In the genomic region with DNA sequence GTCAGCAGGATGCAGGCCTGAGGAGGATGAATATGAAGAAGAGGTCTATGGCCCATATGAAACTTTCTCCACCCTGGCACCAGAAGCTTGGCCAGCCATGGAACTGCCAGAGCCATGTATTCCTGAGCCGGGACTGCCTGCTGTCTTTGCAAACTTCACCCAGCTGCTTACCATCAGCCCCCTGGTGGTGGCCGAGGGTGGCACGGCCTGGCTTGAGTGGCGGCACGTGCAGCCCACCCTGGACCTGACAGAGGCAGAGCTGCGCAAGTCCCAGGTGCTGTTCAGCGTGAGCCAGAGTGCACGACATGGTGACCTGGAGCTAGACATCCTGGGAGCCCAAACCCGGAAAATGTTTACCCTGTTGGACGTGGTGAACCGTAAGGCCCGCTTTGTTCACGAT, we compare ENCODE assay signal across 8 mouse cellular contexts. TPM values are rescaled to one million over a fixed set of nuclear protein-coding genes. Genes with fewer than 3 reads are reported as not detected.
A peak's percentile ranks its signal among the peaks of the same experiment; 100 is the strongest.
DNase-seq lines count a peak whose midpoint lies in the region; ATAC-seq and TF ChIP-seq lines count a peak whose summit lies in the region.
"Had no signal": no experiment of that assay in that cellular context is flagged by ENCODE, and none has a peak within 500 bp of the region (broad histone marks: within the 10 kb centered on the region; RNA-seq: fewer than 3 reads in every experiment).

No protein-coding gene starts in this region.

- intact Hi-C loops in heart, postnatal 25 days (cut with DNase I), result no loop called here

- DNase-seq in layer of hippocampus, adult 2 months (ENCODE audit: low spot score in 2 of 2), result no peak
- DNase-seq in layer of hippocampus, adult 11-12 months (ENCODE audit: low spot score), result no peak
- DNase-seq in MN1 (ENCODE audit: low spot score), result peak; percentile 40
- no peak for DNase-seq in liver, postnatal 0 days
- DNase-seq in layer of hippocampus, adult 18-20 months (ENCODE audit: low spot score in 2 of 2), result no peak
- no peak for DNase-seq in heart, postnatal 25 days (ENCODE audit: low spot score)
- DNase-seq: liver, embryonic 13.5 days had no signal

- no peaks in the 10 kb centered on the region for H3K79me3 ChIP-seq in C2C12 (ENCODE audit: low read depth)

- H3K9me3 ChIP-seq in liver, postnatal 0 days (ENCODE audit: low read length), result no peaks in the 10 kb centered on the region
- H3K9me3 ChIP-seq: liver, embryonic 13.5 days had no signal

- no peaks in the 10 kb centered on the region for H3K27me3 ChIP-seq in C2C12 (ENCODE audit: control insufficient read depth, insufficient read depth, insufficient read length)
- no peaks in the 10 kb centered on the region for H3K27me3 ChIP-seq in liver, postnatal 0 days (ENCODE audit: insufficient read depth, low read length)
- H3K27me3 ChIP-seq: liver, embryonic 13.5 days had no signal

- H3K4me1 ChIP-seq in liver, postnatal 0 days (ENCODE audit: insufficient read depth), result no peaks in the 10 kb centered on the region

- no peak overlapping the region for H3K9ac ChIP-seq in liver, postnatal 0 days (replicated peaks)
- H3K9ac ChIP-seq: liver, embryonic 13.5 days had no signal

- ATAC-seq in liver, postnatal 0 days, result no peak

- H3K27ac ChIP-seq in layer of hippocampus, adult 2 months, result no peak overlapping the region
- no peak overlapping the region for H3K27ac ChIP-seq in liver, postnatal 0 days (ENCODE audit: low read depth)
- H3K27ac ChIP-seq: liver, embryonic 13.5 days had no signal

- H3ac ChIP-seq in C2C12 (ENCODE audit: control insufficient read depth, insufficient read length, low read depth), result no peak overlapping the region

- no peak overlapping the region for H3K4me3 ChIP-seq in layer of hippocampus, adult 2 months
- H3K4me3 ChIP-seq in C2C12 (ENCODE audit: insufficient read depth, poor library complexity, severe bottlenecking), result no peak overlapping the region
- H3K4me3 ChIP-seq in liver, postnatal 0 days (ENCODE audit: low read depth, low read length), result no peak overlapping the region
- H3K4me3 ChIP-seq: liver, embryonic 13.5 days had no signal

- 53% methylated on average over 13 of the region's 13 CpGs for whole genome bisulfite sequencing in liver, postnatal 0 days (ENCODE audit: insufficient replicate concordance)

- H3K79me2 ChIP-seq in C2C12 (ENCODE audit: control insufficient read depth, insufficient read depth), result no peaks in the 10 kb centered on the region

- TF ChIP-seq CTCF in layer of hippocampus, adult 2 months (conservative IDR thresholded peaks at IDR 0.05), result peak; percentile 66
- peak; percentile 48 for TF ChIP-seq CTCF in C2C12 (IDR thresholded peaks at IDR 0.05; ENCODE audit: control insufficient read depth, insufficient read depth, insufficient read length)
- peak; percentile 53 for TF ChIP-seq CTCF in liver, postnatal 0 days (IDR thresholded peaks at IDR 0.05; ENCODE audit: low read depth)

- H3K4me2 ChIP-seq in liver, postnatal 0 days (ENCODE audit: low read depth, low read length), result no peak overlapping the region
- H3K4me2 ChIP-seq: liver, embryonic 13.5 days had no signal

- peaks cover 30% of the 10 kb centered on the region for H3K36me3 ChIP-seq in C2C12 (ENCODE audit: control insufficient read depth, insufficient read depth)
- H3K36me3 ChIP-seq in liver, postnatal 0 days (replicated peaks; ENCODE audit: insufficient read depth, low read length), result no peaks in the 10 kb centered on the region
- H3K36me3 ChIP-seq: liver, embryonic 13.5 days had no signal

- TF ChIP-seq EP300 in liver, postnatal 0 days (IDR thresholded peaks at IDR 0.05; ENCODE audit: low read depth), result no peak

TF ChIP-seq in C2C12, 6 proteins besides CTCF, POLR2A, EP300 and RAD21:
- TF ChIP-seq MAX (IDR thresholded peaks at IDR 0.05) (no peak), MYOG (IDR thresholded peaks at IDR 0.05; ENCODE audit: control insufficient read depth, extremely low read depth, insufficient read length) (no peak), MYOD1 (IDR thresholded peaks at IDR 0.05; ENCODE audit: control insufficient read depth, insufficient read length, low read depth) (no peak), FOSL1 (IDR thresholded peaks at IDR 0.05; ENCODE audit: insufficient read depth, low read length, poor library complexity, severe bottlenecking) (no peak), USF1 (IDR thresholded peaks at IDR 0.05; ENCODE audit: low read depth) (no peak), CEBPB (IDR thresholded peaks at IDR 0.05; ENCODE audit: low read depth) (no peak)

RNA-seq across cellular contexts. Expression of a gene that starts 21.3 kb away (rescaled TPM):
- 10 to 100 TPM; 17.4 to 18.4 TPM for total RNA-seq in layer of hippocampus, adult 2 months (2021)
- polyA plus RNA-seq in C2C12 (2012; fragmentation: generic; extraction: Trizol), result 42.8 TPM
- polyA plus RNA-seq in liver, postnatal 0 days (2015; fragmentation: Nextera tagmentation; extraction: Ambion mirVana), result 0.13 and 0.20 TPM in 2 replicates
- 10 to 100 TPM; 13.8 to 17.0 TPM for total RNA-seq in layer of hippocampus, adult 18-20 months (2021)
- total RNA-seq in heart, postnatal 25 days (2021), result 10 to 100 TPM; 15.2 to 20.4 TPM

RNA-seq across cellular contexts. Expression of a gene that starts 21.6 kb away (rescaled TPM):
- not detected for total RNA-seq in layer of hippocampus, adult 2 months (2021)
- 0.04 TPM for polyA plus RNA-seq in C2C12 (2012; fragmentation: generic; extraction: Trizol)
- polyA plus RNA-seq in liver, postnatal 0 days (2015; fragmentation: Nextera tagmentation; extraction: Ambion mirVana), result not detected in 2 replicates
- total RNA-seq in layer of hippocampus, adult 18-20 months (2021), result not detected
- not detected for total RNA-seq in heart, postnatal 25 days (2021)
- polyA plus RNA-seq: liver, embryonic 13.5 days had no signal

RNA-seq across cellular contexts. Expression of a gene that starts 42.1 kb away (rescaled TPM):
- total RNA-seq in layer of hippocampus, adult 2 months (2021), result 1 to 10 TPM; 7.2 to 8.9 TPM
- 5.7 TPM for polyA plus RNA-seq in C2C12 (2012; fragmentation: generic; extraction: Trizol)
- polyA plus RNA-seq in liver, postnatal 0 days (2015; fragmentation: Nextera tagmentation; extraction: Ambion mirVana), result 1.6 and 1.8 TPM in 2 replicates
- 1 to 10 TPM; 8.5 to 9.3 TPM for total RNA-seq in layer of hippocampus, adult 18-20 months (2021)
- 10 to 100 TPM in 1 of 2 experiments, 1 to 10 TPM in 1; 8.9 to 12.5 TPM for total RNA-seq in heart, postnatal 25 days (2021)

RNA-seq across cellular contexts. Expression of a gene that starts 51.2 kb away (rescaled TPM):
- 10 to 100 TPM; 54.9 to 56.8 TPM for total RNA-seq in layer of hippocampus, adult 2 months (2021)
- polyA plus RNA-seq in C2C12 (2012; fragmentation: generic; extraction: Trizol), result 122 TPM
- 57.6 and 57.8 TPM in 2 replicates for polyA plus RNA-seq in liver, postnatal 0 days (2015; fragmentation: Nextera tagmentation; extraction: Ambion mirVana)
- total RNA-seq in layer of hippocampus, adult 18-20 months (2021), result 10 to 100 TPM; 56.1 to 57.1 TPM
- total RNA-seq in heart, postnatal 25 days (2021), result 10 to 100 TPM; 53.2 to 54.8 TPM
